ENCODE assay signal across 9 mouse cellular contexts in the genomic region with DNA sequence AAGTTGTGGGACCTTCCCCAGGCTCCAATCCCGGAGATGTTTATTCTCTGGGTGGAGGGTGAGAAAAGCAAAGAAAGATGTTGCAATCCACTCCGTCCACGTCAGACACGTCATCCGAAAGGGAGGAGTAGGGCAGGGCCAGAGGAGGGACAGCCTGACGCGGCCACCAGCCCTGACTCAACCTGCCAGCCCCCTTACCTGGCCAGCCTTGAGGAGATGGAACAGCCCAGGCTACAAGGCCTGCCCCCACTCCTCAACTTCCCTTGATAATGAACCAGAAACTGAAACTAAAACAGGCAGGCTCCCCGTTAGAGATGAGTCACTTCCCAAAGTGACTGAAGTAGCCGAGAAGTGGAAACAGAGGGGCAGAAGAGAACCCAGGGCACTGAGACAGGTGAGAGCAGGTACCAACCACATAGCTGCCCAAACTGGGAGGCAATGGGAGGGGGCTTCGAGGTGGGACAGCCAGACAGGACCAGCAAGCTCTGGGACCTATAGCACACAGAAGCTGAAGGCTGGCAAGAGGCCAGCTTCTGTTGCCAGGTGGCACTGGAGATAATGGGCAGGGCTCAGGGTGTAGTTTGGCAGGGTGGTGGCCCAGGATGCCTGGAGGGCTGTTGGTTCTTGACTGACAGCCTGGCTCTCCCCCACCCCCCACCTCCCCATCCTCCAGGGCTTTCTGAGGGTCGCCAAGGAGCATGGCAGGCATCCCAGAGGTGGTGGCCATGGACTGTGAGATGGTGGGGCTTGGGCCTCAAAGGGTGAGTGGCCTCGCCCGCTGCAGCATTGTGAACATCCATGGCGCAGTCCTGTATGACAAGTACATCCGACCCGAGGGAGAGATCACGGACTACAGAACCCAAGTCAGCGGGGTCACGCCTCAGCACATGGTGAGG. TPM values are rescaled to one million over a fixed set of nuclear protein-coding genes. Genes with fewer than 3 reads are reported as not detected.
A peak's percentile ranks its signal among the peaks of the same experiment; 100 is the strongest.
DNase-seq lines count a peak whose midpoint lies in the region; ATAC-seq and TF ChIP-seq lines count a peak whose summit lies in the region.
"Had no signal": no experiment of that assay in that cellular context is flagged by ENCODE, and none has a peak within 500 bp of the region (broad histone marks: within the 10 kb centered on the region; RNA-seq: fewer than 3 reads in every experiment).

No protein-coding gene starts in this region.

- ATAC-seq in kidney, embryonic 14.5 days (ENCODE audit: low FRiP score, low TSS enrichment), result no peak
- peak; percentile 81 for ATAC-seq in activated CD4-positive, CD25-positive, alpha-beta regulatory T cell, adult 4 months
- ATAC-seq in liver, embryonic 12.5 days, result peak; percentile 88

- H3K4me3 ChIP-seq in kidney, adult 2 months (ENCODE audit: insufficient read depth, low read depth, low read length), result peak overlapping the region; percentile 42
- H3K4me3 ChIP-seq in kidney, embryonic 14.5 days (ENCODE audit: low read length), result no peak overlapping the region
- peak overlapping the region; percentile 59 for H3K4me3 ChIP-seq in liver, embryonic 12.5 days
- H3K4me3 ChIP-seq: embryonic facial prominence, embryonic 12.5 days had no signal

- no peaks in the 10 kb centered on the region for H3K27me3 ChIP-seq in kidney, adult 2 months (replicated peaks; ENCODE audit: control insufficient read depth, insufficient read depth, low read length)
- H3K27me3 ChIP-seq in kidney, embryonic 14.5 days (ENCODE audit: control insufficient read depth, insufficient read depth, low read length), result no peaks in the 10 kb centered on the region
- no peaks in the 10 kb centered on the region for H3K27me3 ChIP-seq in liver, embryonic 12.5 days (replicated peaks)
- H3K27me3 ChIP-seq: embryonic facial prominence, embryonic 12.5 days had no signal

- H3K9me3 ChIP-seq in kidney, embryonic 14.5 days (ENCODE audit: control insufficient read depth, low read length), result no peaks in the 10 kb centered on the region
- no peaks in the 10 kb centered on the region for H3K9me3 ChIP-seq in liver, embryonic 12.5 days (replicated peaks)
- H3K9me3 ChIP-seq: embryonic facial prominence, embryonic 12.5 days had no signal

- H3K9ac ChIP-seq in kidney, embryonic 14.5 days (ENCODE audit: low read depth, low read length), result no peak overlapping the region
- peak overlapping the region; percentile 72 for H3K9ac ChIP-seq in liver, embryonic 12.5 days
- H3K9ac ChIP-seq: embryonic facial prominence, embryonic 12.5 days had no signal

- H3K4me1 ChIP-seq in kidney, adult 2 months (ENCODE audit: control insufficient read depth, insufficient read depth, low read length), result no peaks in the 10 kb centered on the region
- H3K4me1 ChIP-seq in kidney, embryonic 14.5 days (ENCODE audit: control insufficient read depth, insufficient read depth, low read length), result 0 out of 2 replicates have a peak, but pooled peaks cover 11% of the 10 kb centered on the region
- peaks cover 44% of the 10 kb centered on the region for H3K4me1 ChIP-seq in liver, embryonic 12.5 days

- H3K4me2 ChIP-seq in kidney, embryonic 14.5 days (replicated peaks; ENCODE audit: low read depth, low read length), result no peak overlapping the region
- H3K4me2 ChIP-seq in liver, embryonic 12.5 days, result peak overlapping the region; percentile 77
- H3K4me2 ChIP-seq: embryonic facial prominence, embryonic 12.5 days had no signal

- H3K27ac ChIP-seq in kidney, adult 2 months (ENCODE audit: insufficient read depth, low read depth, low read length), result peak overlapping the region; percentile 13; the same call in 1 of the 2 replicates
- no peak overlapping the region for H3K27ac ChIP-seq in kidney, embryonic 14.5 days (ENCODE audit: low read depth, low read length)
- peak overlapping the region; percentile 64 for H3K27ac ChIP-seq in liver, embryonic 12.5 days
- H3K27ac ChIP-seq: embryonic facial prominence, embryonic 12.5 days had no signal

- DNase-seq in kidney, adult 2 months, result peak; percentile 36
- DNase-seq in heart, adult 9 months (ENCODE audit: low spot score in 2 of 2), result peak; percentile 80
- DNase-seq in ovary, postnatal 36 days (ENCODE audit: low spot score), result peak; percentile 53
- DNase-seq in cerebellum, adult 11 months, result no peak
- no peak for DNase-seq in embryo, embryonic 10.5 days (ENCODE audit: low spot score)

- 75% methylated on average over 19 of the region's 19 CpGs for WGBS in kidney, adult 2 months
- 68% methylated on average over 19 of the region's 19 CpGs for WGBS in kidney, embryonic 14.5 days
- 47% methylated on average over 19 of the region's 19 CpGs for WGBS in liver, embryonic 12.5 days (ENCODE audit: insufficient replicate concordance)

- H3K36me3 ChIP-seq in kidney, adult 2 months (ENCODE audit: control insufficient read depth, insufficient read depth, low read length), result no peaks in the 10 kb centered on the region
- peaks cover 5% of the 10 kb centered on the region; the same call in 1 of the 2 replicates for H3K36me3 ChIP-seq in kidney, embryonic 14.5 days (ENCODE audit: control insufficient read depth, insufficient read depth, low read length)
- H3K36me3 ChIP-seq in liver, embryonic 12.5 days, result peaks cover 11% of the 10 kb centered on the region
- H3K36me3 ChIP-seq: embryonic facial prominence, embryonic 12.5 days had no signal

- TF ChIP-seq POLR2A in kidney, adult 2 months (IDR thresholded peaks at IDR 0.05; ENCODE audit: low read depth, low read length), result no peak

- TF ChIP-seq CTCF in kidney, adult 2 months (conservative IDR thresholded peaks at IDR 0.05; ENCODE audit: insufficient read depth, insufficient read length, low read depth, low read length), result no peak

RNA-seq across cellular contexts. Expression of a gene that starts 0.7 kb away (rescaled TPM):
- polyA plus RNA-seq in kidney, adult 2 months (2012; rRNA removed), result 10.9 and 12.5 TPM in 2 replicates
- polyA plus RNA-seq in kidney, embryonic 14.5 days (2014; fragmentation: Nextera tagmentation; extraction: Ambion mirVana), result 0.96 and 1.3 TPM in 2 replicates
- polyA plus RNA-seq in activated CD4-positive, CD25-positive, alpha-beta regulatory T cell, adult 4 months (2017; shearing (Covaris generic)), result 100 to 1,000 TPM; 113 to 119 TPM
- 7.7 and 9.2 TPM in 2 replicates for polyA plus RNA-seq in liver, embryonic 12.5 days (2016; fragmentation: Nextera tagmentation; extraction: Ambion mirVana)

RNA-seq across cellular contexts. Expression of a gene that starts 18.2 kb away (rescaled TPM):
- 20.1 and 20.7 TPM in 2 replicates for polyA plus RNA-seq in kidney, adult 2 months (2012; rRNA removed)
- polyA plus RNA-seq in kidney, embryonic 14.5 days (2014; fragmentation: Nextera tagmentation; extraction: Ambion mirVana), result 31.7 and 36.3 TPM in 2 replicates
- 10 to 100 TPM; 22.0 to 25.4 TPM for polyA plus RNA-seq in activated CD4-positive, CD25-positive, alpha-beta regulatory T cell, adult 4 months (2017; shearing (Covaris generic))
- polyA plus RNA-seq in liver, embryonic 12.5 days (2016; fragmentation: Nextera tagmentation; extraction: Ambion mirVana), result 36.5 and 38.3 TPM in 2 replicates

Comparison
In these comparisons a context has a peak if more than half of its experiments do, and no peak if none do; other contexts are left out.
1. DNase-seq: peak in kidney, adult 2 months (single experiment), heart, adult 9 months (2 of 2) and ovary, postnatal 36 days (single experiment); none in cerebellum, adult 11 months (single experiment) and embryo, embryonic 10.5 days (single experiment).